Mouse (Mus musculus): Measurements from ENCODE around the gene Tbc1d30.

DNA sequence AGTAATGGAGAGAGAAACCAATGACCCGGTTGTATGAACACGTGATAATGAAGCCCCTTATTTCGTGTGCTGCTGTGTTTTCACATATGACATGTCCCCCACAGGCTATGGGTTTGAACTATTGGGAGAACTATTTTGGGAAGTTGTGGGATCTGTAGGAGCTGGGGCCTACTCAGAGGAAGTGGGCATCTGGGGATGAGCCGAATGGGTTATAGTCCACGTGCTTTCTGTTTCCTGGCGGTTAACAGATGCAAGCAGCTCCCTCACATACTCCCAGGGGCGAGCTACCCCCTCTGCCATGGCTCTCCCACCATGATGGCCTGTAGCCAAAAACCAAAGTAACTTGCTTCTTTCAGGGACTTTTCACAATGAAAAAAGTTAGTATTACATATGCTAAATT is 132.5 kb downstream of the Tbc1d30 start:
- TF ChIP-seq GATA1 (IDR thresholded peaks at IDR 0.05; ENCODE audit: low read length) (no peak), TAL1 (IDR thresholded peaks at IDR 0.05; ENCODE audit: low read length) (no peak)
